Mouse (Mus musculus): ENCODE measurements around the gene Gm10961. TPM values are rescaled to one million over a fixed set of nuclear protein-coding genes. Genes with fewer than 3 reads are reported as not detected.

Gene Gm10961
- polyA plus RNA-seq, 1 experiment from 2014 or later, result not detected

DNA sequence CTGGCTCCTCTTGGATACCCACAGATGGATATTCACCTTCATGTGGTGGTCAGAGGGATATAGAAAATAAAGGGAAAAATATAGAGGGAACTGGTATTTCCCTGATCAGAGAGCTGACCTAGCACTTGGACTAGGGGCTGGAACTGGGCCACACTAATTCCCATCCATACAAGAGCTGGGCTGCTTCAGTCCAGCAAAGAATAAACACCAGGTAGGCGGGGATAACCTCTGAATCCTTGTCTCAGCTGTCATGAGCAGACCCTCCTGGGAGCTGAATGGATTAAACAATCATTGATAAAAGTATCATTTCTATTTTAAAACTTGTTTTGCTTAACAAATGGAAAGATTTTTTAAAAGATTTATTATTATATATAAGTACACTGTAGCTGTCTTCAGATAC is 39.5 kb upstream of the Gm10961 start:
- no peak for DNase-seq (ENCODE audit: low spot score)
- H3K4me1 ChIP-seq (replicated peaks; ENCODE audit: control insufficient read depth, insufficient read depth), result no peaks in the 10 kb centered on the region
- no peak for TF ChIP-seq CTCF (IDR thresholded peaks at IDR 0.05; ENCODE audit: low read depth)
- no peak for TF ChIP-seq EP300 (optimal IDR thresholded peaks at IDR 0.05)
- no peak overlapping the region for H3K4me3 ChIP-seq (ENCODE audit: low read depth, low read length)
- peaks cover 9% of the 10 kb centered on the region; the same call in 1 of the 2 replicates for H3K27me3 ChIP-seq (ENCODE audit: control insufficient read depth, insufficient read depth, low read length)
- H3K4me2 ChIP-seq (replicated peaks; ENCODE audit: low read depth), result no peak overlapping the region
- no peak for ATAC-seq (ENCODE audit: low FRiP score, low TSS enrichment)
- no peaks in the 10 kb centered on the region for H3K36me3 ChIP-seq (ENCODE audit: control insufficient read depth, insufficient read depth, low read length)
- H3K27ac ChIP-seq (replicated peaks), result no peak overlapping the region
- no peak overlapping the region for H3K9ac ChIP-seq (ENCODE audit: low read length)
- 50% methylated on average over 1 of the region's 1 CpGs for WGBS
- H3K9me3 ChIP-seq (ENCODE audit: control insufficient read depth, low read length), result no peaks in the 10 kb centered on the region

DNA sequence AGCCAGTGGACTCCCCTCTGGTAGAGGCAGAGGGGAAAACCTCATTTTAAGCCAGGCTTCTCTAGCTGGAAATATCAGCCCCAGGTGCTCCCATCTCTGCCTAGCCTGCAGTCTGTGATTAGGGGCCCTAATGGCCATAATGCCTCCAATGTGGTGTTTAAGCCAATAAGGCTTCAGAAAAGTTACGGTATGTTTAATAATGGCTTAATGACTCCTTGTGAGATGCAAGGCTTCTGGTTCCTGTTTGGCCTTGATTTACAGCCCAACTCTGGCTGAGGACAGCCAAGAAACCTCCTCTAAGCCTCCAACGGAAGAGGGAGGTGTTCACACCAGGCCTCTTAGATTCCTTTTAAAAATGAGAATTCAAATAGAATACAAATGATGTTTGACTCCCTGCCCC is 37.5 kb upstream of the Gm10961 start:
- no peak overlapping the region for H3K9ac ChIP-seq (ENCODE audit: low read length)
- TF ChIP-seq EP300 (optimal IDR thresholded peaks at IDR 0.05) (no peak), CTCF (IDR thresholded peaks at IDR 0.05; ENCODE audit: low read depth) (no peak)
- H3K27me3 ChIP-seq (ENCODE audit: control insufficient read depth, insufficient read depth, low read length), result peaks cover 21% of the 10 kb centered on the region
- no peaks in the 10 kb centered on the region for H3K9me3 ChIP-seq (ENCODE audit: control insufficient read depth, low read length)
- DNase-seq (ENCODE audit: low spot score) (no peak), ATAC-seq (ENCODE audit: low FRiP score, low TSS enrichment) (no peak)
- H3K36me3 ChIP-seq (ENCODE audit: control insufficient read depth, insufficient read depth, low read length), result no peaks in the 10 kb centered on the region
- no peak overlapping the region for H3K4me2 ChIP-seq (replicated peaks; ENCODE audit: low read depth)
- H3K4me1 ChIP-seq (replicated peaks; ENCODE audit: control insufficient read depth, insufficient read depth), result no peaks in the 10 kb centered on the region
- no peak overlapping the region for H3K4me3 ChIP-seq (ENCODE audit: low read depth, low read length)
- no peak overlapping the region for H3K27ac ChIP-seq (replicated peaks)
- WGBS, result 49% methylated on average over 2 of the region's 2 CpGs

DNA sequence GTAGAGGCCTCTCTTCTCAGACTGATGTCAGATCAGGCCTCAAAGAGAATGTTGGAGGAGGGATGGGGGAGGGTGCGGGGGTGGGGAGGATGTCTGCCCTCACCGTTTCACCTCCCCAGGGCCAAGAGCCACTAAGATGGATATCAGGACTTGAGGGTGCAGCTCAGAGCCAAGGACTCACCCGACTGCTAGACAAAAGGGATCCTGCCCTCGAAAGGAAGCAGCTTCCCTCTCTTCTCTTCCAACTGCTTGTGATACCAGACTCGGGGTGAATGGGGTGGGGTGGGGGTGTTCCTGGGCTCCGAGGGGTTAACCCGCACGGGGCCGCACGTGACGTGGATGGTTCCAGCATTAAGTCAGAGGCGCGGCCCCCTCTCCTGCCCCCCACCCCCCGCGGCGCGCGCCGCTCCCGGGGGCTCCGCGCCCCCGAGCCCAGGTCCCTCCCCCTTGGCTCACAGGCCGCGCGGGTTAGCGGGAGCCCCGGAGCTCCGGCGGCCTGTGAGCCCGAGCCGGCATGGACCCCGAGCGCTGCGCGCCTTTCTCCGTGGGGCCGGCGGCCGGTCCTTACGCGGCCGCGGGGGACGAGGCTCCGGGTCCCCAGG is 36.4 kb upstream of the Gm10961 start, which contains the start of gene Alx3:
Gene Alx3 (plus strand): TSS at position 370 of the 602 bp plus-strand sequence.
- WGBS, result 4% methylated on average over 26 of the region's 46 CpGs
- DNase-seq (ENCODE audit: low spot score) (no peak), ATAC-seq (ENCODE audit: low FRiP score, low TSS enrichment) (no peak)
- Histone ChIP-seq H3K36me3 (ENCODE audit: control insufficient read depth, insufficient read depth, low read length) (no peaks in the 10 kb centered on the region), H3K4me1 (replicated peaks; ENCODE audit: control insufficient read depth, insufficient read depth) (no peaks in the 10 kb centered on the region), H3K27ac (replicated peaks) (no peak within 1 kb of the TSS), H3K4me2 (replicated peaks; ENCODE audit: low read depth) (peak within 1 kb of the TSS; percentile 46), H3K9ac (ENCODE audit: low read length) (no peak within 1 kb of the TSS), H3K4me3 (ENCODE audit: low read depth, low read length) (peak within 1 kb of the TSS; percentile 31), H3K9me3 (ENCODE audit: control insufficient read depth, low read length) (no peaks in the 10 kb centered on the region), H3K27me3 (ENCODE audit: control insufficient read depth, insufficient read depth, low read length) (peaks cover 21% of the 10 kb centered on the region)
- no peak for TF ChIP-seq EP300 (optimal IDR thresholded peaks at IDR 0.05)
- no peak for TF ChIP-seq CTCF (IDR thresholded peaks at IDR 0.05; ENCODE audit: low read depth)

DNA sequence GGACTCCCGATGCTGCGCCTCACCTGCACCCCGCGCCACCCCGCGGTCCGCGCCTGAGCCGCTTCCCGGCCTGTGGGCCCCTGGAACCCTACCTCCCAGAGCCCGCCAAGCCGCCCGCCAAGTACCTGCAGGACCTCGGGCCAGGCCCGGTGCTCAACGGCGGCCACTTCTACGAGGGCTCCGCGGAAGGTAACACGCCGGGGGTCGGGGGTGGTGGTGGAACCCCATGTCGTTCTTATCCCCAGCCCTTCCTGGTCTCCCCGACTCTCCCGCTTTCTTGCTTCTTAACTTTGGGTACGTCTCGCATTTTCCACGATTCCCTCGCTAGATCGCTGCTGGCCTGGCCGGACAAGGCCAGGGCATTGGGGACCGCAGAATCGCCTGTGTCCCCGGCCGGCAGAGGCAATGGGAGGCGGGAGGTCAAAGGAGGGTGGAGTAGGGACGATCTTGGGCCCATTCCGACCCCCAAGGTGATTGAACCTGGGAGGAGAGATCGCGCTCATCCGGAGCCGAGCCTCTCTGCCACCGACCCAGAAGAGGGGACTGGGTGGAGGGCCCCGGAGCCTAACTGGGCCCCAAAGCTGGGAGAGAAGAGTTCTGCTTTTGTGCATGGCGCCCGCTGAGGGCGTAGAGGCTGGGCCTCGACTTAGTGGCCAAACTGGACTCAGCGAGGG is 35.7 kb upstream of the Gm10961 start:
- Histone ChIP-seq H3K4me2 (replicated peaks; ENCODE audit: low read depth) (peak overlapping the region; percentile 46), H3K4me3 (ENCODE audit: low read depth, low read length) (peak overlapping the region; percentile 31), H3K27me3 (ENCODE audit: control insufficient read depth, insufficient read depth, low read length) (peaks cover 21% of the 10 kb centered on the region), H3K9me3 (ENCODE audit: control insufficient read depth, low read length) (no peaks in the 10 kb centered on the region), H3K27ac (replicated peaks) (no peak overlapping the region), H3K4me1 (replicated peaks; ENCODE audit: control insufficient read depth, insufficient read depth) (no peaks in the 10 kb centered on the region), H3K36me3 (ENCODE audit: control insufficient read depth, insufficient read depth, low read length) (no peaks in the 10 kb centered on the region), H3K9ac (ENCODE audit: low read length) (no peak overlapping the region)
- 1% methylated on average over 44 of the region's 50 CpGs for WGBS
- TF ChIP-seq EP300 (optimal IDR thresholded peaks at IDR 0.05), result no peak
- no peak for TF ChIP-seq CTCF (IDR thresholded peaks at IDR 0.05; ENCODE audit: low read depth)
- ATAC-seq (ENCODE audit: low FRiP score, low TSS enrichment) (peak; percentile 26; the same call in 1 of the 2 replicates), DNase-seq (ENCODE audit: low spot score) (no peak)

- Histone ChIP-seq H3K9ac (ENCODE audit: low read length) (no peak overlapping the region), H3K9me3 (ENCODE audit: control insufficient read depth, low read length) (no peaks in the 10 kb centered on the region), H3K4me3 (ENCODE audit: low read depth, low read length) (no peak overlapping the region), H3K4me1 (replicated peaks; ENCODE audit: control insufficient read depth, insufficient read depth) (no peaks in the 10 kb centered on the region), H3K27ac (replicated peaks) (no peak overlapping the region), H3K36me3 (ENCODE audit: control insufficient read depth, insufficient read depth, low read length) (no peaks in the 10 kb centered on the region), H3K27me3 (ENCODE audit: control insufficient read depth, insufficient read depth, low read length) (peaks cover 21% of the 10 kb centered on the region), H3K4me2 (replicated peaks; ENCODE audit: low read depth) (peak overlapping the region; percentile 46; the same call in 1 of the 2 replicates)
- WGBS, result 3% methylated on average over 34 of the region's 34 CpGs
- ATAC-seq (ENCODE audit: low FRiP score, low TSS enrichment), result no peak
- no peak for DNase-seq (ENCODE audit: low spot score)
- TF ChIP-seq CTCF (IDR thresholded peaks at IDR 0.05; ENCODE audit: low read depth), result no peak
- no peak for TF ChIP-seq EP300 (optimal IDR thresholded peaks at IDR 0.05)
Observed at GRCm38 (mm10) chr3:107595938-107596461, 35.1 kb upstream of the Gm10961 start.

DNA sequence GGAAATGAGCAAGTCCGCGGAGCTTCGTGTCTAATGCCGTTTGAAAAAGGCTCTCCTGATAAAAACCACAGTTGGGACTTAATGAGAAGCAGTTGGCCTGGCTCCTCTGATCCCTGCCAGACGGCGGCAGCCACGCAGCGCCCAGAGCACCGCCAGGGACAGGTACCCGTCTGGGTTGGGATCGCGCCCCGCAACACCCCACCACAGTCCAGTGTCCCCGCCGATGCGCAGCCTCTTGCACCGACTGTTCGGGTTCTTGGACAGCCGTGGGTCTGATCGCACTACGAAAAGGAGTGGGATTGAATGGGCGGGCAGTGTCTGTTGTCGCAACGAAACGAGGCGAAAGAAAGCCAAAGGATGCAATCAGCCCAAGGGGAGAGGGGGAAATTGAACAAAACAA is 34.6 kb upstream of the Gm10961 start:
- WGBS, result 1% methylated on average over 26 of the region's 26 CpGs
- Histone ChIP-seq H3K4me3 (ENCODE audit: low read depth, low read length) (no peak overlapping the region), H3K9ac (ENCODE audit: low read length) (no peak overlapping the region), H3K4me1 (replicated peaks; ENCODE audit: control insufficient read depth, insufficient read depth) (no peaks in the 10 kb centered on the region), H3K9me3 (ENCODE audit: control insufficient read depth, low read length) (no peaks in the 10 kb centered on the region), H3K4me2 (replicated peaks; ENCODE audit: low read depth) (no peak overlapping the region), H3K36me3 (ENCODE audit: control insufficient read depth, insufficient read depth, low read length) (no peaks in the 10 kb centered on the region), H3K27me3 (ENCODE audit: control insufficient read depth, insufficient read depth, low read length) (peaks cover 21% of the 10 kb centered on the region), H3K27ac (replicated peaks) (no peak overlapping the region)
- ATAC-seq (ENCODE audit: low FRiP score, low TSS enrichment), result no peak
- no peak for TF ChIP-seq CTCF (IDR thresholded peaks at IDR 0.05; ENCODE audit: low read depth)
- TF ChIP-seq EP300 (optimal IDR thresholded peaks at IDR 0.05), result no peak
- DNase-seq (ENCODE audit: low spot score), result peak; percentile 40

Data from stomach, postnatal 0 days (tissue).